Mouse (Mus musculus) MEL (cell line): ENCODE measurements around the gene Lrrc71. TPM values are rescaled to one million over a fixed set of nuclear protein-coding genes. Genes with fewer than 3 reads are reported as not detected.

Experiments used
- DNase-seq: peaks from one replicate; pipeline ENCODE4 v3.0.0; 2011; ENCODE audit warnings: low read depth, low spot score
- H3K27ac ChIP-seq: 2 replicates; pipeline ENCODE4 v1.5.1; 2012; ENCODE audit warnings: low read depth, mild to moderate bottlenecking, control low read depth, low read length, moderate library complexity; ENCODE audit not compliant: control insufficient read depth
- H3K27me3 ChIP-seq, 2 experiments: fragments of 150-350 bp in 1 of 2; sonication (generic) in 1 of 2; 2 replicates each; pipeline ENCODE4 v1.6.1; 2012; ENCODE audit warnings: low read length in 2 of 2, mild to moderate bottlenecking in 2 of 2, improper control_type of control experiment in 1 of 2, moderate library complexity in 1 of 2; ENCODE audit not compliant: insufficient read depth in 2 of 2, control insufficient read depth in 1 of 2
- H3K36me3 ChIP-seq, 2 experiments: 2 replicates each; pipeline ENCODE4 v1.6.1; 2012 to 2014; ENCODE audit warnings: low read length in 2 of 2, improper control_type of control experiment in 1 of 2, inconsistent platforms in 1 of 2, mild to moderate bottlenecking in 1 of 2; ENCODE audit not compliant: insufficient read depth in 2 of 2, control insufficient read depth in 1 of 2
- H3K4me1 ChIP-seq, 2 experiments: fragments of 150-350 bp in 1 of 2; sonication (generic) in 1 of 2; 2 replicates each; pipeline ENCODE4 v1.6.1; 2012; ENCODE audit warnings: low read length in 2 of 2, improper control_type of control experiment in 1 of 2, mild to moderate bottlenecking in 1 of 2; ENCODE audit not compliant: insufficient read depth in 2 of 2, control insufficient read depth in 1 of 2
- H3K4me3 ChIP-seq, 2 experiments: fragments of 150-350 bp in 1 of 2; sonication (generic) in 1 of 2; 2 replicates each; pipeline ENCODE4 v1.5.1; 2012; ENCODE audit warnings: low read depth in 2 of 2, low read length in 2 of 2, mild to moderate bottlenecking in 2 of 2, moderate library complexity in 2 of 2, control low read depth in 1 of 2, improper control_type of control experiment in 1 of 2; ENCODE audit not compliant: control insufficient read depth in 1 of 2, insufficient read depth in 1 of 2
- H3K79me2 ChIP-seq: 2 replicates; pipeline ENCODE4 v1.6.1; 2012; ENCODE audit warnings: mild to moderate bottlenecking, low read length, moderate library complexity; ENCODE audit not compliant: control insufficient read depth, poor library complexity, insufficient read depth
- H3K9ac ChIP-seq: 2 replicates; pipeline ENCODE4 v1.6.1; 2012; ENCODE audit warnings: low read depth, mild to moderate bottlenecking, control low read depth, low read length, moderate library complexity; ENCODE audit not compliant: control insufficient read depth, poor library complexity, severe bottlenecking
- H3K9me3 ChIP-seq: fragments of 150-350 bp; sonication (generic); replicated peaks from 2 replicates; pipeline ENCODE4 v1.6.1; 2012; ENCODE audit warnings: mild to moderate bottlenecking, low read length, improper control_type of control experiment, moderate library complexity; ENCODE audit not compliant: insufficient read depth
- BHLHE40 ChIP-seq: IDR thresholded peaks from 2 replicates; pipeline ENCODE4 v1.6.1; 2012; ENCODE audit warnings: low read depth, mild to moderate bottlenecking, inconsistent platforms, low read length, improper control_type of control experiment, borderline replicate concordance
- CTCF ChIP-seq, 3 experiments: IDR thresholded peaks in 2 of 3; conservative IDR thresholded peaks in 1 of 3; 2 replicates each; pipeline ENCODE4 v1.5.1; 2011 to 2012; ENCODE audit warnings: low read length in 3 of 3, low read depth in 2 of 3, mild to moderate bottlenecking in 2 of 3, improper control_type of control experiment in 1 of 3, inconsistent platforms in 1 of 3, mixed read lengths in 1 of 3, moderate library complexity in 1 of 3; ENCODE audit not compliant: control insufficient read depth in 1 of 3, insufficient read depth in 1 of 3, poor library complexity in 1 of 3, severe bottlenecking in 1 of 3
- E2F4 ChIP-seq: IDR thresholded peaks from 2 replicates; pipeline ENCODE4 v1.6.1; 2011; ENCODE audit warnings: low read depth, low read length, improper control_type of control experiment, borderline replicate concordance
- ELF1 ChIP-seq: IDR thresholded peaks from 2 replicates; pipeline ENCODE4 v1.6.1; 2014; ENCODE audit warnings: low read depth, mild to moderate bottlenecking, inconsistent platforms, low read length, improper control_type of control experiment, moderate library complexity
- EP300 ChIP-seq, 2 experiments: IDR thresholded peaks; 2 replicates each; pipeline ENCODE4 v1.6.1; 2011; ENCODE audit warnings: improper control_type of control experiment in 2 of 2, low read length in 2 of 2, low read depth in 1 of 2, mild to moderate bottlenecking in 1 of 2
- KAT2A ChIP-seq: conservative IDR thresholded peaks from 2 replicates; pipeline ENCODE4 v1.6.1; 2012; ENCODE audit warnings: low read depth, low read length, improper control_type of control experiment, inconsistent platforms
- MAX ChIP-seq: IDR thresholded peaks from 2 replicates; pipeline ENCODE4 v1.6.1; 2011; ENCODE audit warnings: low read length, improper control_type of control experiment
- MEF2A ChIP-seq: IDR thresholded peaks from 2 replicates; pipeline ENCODE4 v1.6.1; 2014; ENCODE audit warnings: low read depth, mild to moderate bottlenecking, inconsistent platforms, low read length, improper control_type of control experiment; ENCODE audit not compliant: poor library complexity, insufficient replicate concordance, severe bottlenecking; ENCODE audit errors: extremely low read depth
- TBP ChIP-seq: IDR thresholded peaks from 2 replicates; pipeline ENCODE4 v1.8.0; 2011; ENCODE audit warnings: low read depth, low read length, improper control_type of control experiment
- TCF12 ChIP-seq: IDR thresholded peaks from 2 replicates; pipeline ENCODE4 v1.6.1; 2014; ENCODE audit warnings: low read depth, mild to moderate bottlenecking, inconsistent platforms, low read length, improper control_type of control experiment, moderate library complexity
- USF1 ChIP-seq: IDR thresholded peaks from 2 replicates; pipeline ENCODE4 v1.6.1; 2014; ENCODE audit warnings: low read depth, mild to moderate bottlenecking, inconsistent platforms, low read length, improper control_type of control experiment, moderate library complexity
- USF2 ChIP-seq, 2 experiments: IDR thresholded peaks; 2 replicates each; pipeline ENCODE4 v1.6.1; 2011 to 2012; ENCODE audit warnings: improper control_type of control experiment in 2 of 2, low read length in 2 of 2, borderline replicate concordance in 1 of 2, inconsistent platforms in 1 of 2, low read depth in 1 of 2, mild to moderate bottlenecking in 1 of 2; ENCODE audit not compliant: insufficient read depth in 1 of 2
- polyA plus RNA-seq, 2 experiments: library from polyadenylated mRNA; stranded (reverse) in 1 of 2; unstranded in 1 of 2; fragments of >175 nt in 1 of 2; fragments of >200 nt in 1 of 2; gene quantifications; 2 replicates each; pipeline versions ENCODE4 v1.2.1 to v1.2.4; 2012; ENCODE audit warnings: low replicate concordance in 2 of 2, low read depth in 1 of 2; ENCODE audit not compliant: insufficient read length in 2 of 2, insufficient read depth in 1 of 2, missing spikeins in 1 of 2
- total RNA-seq: library from RNA; depleted of rRNA; stranded (reverse); fragments of 300-350 nt; gene quantifications from 2 replicates; pipeline ENCODE4 v1.2.3, GENCODE M21; 2012

The Lrrc71 gene
- total and polyA plus RNA-seq, 3 experiments, result 0.04 TPM; not detected in 2

DNA sequence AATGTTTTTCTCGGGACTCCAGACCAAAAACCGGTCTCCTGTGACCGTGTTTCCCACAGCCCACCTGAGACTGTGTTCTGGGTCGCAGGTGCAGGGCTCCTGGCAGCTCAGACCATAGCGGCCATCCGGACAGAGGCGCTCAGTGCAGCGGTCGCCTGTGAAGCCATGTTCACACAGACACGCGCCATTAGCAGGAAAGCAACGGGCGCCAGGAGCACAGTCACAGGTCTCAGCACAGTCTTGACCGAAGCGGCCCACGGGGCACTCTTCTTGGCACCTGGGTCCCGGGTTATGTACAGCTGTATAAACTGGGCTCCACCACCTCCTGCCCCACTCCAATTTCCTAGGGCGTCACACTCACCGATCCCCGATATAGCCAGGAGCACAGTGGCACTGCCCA is 8.1 kb upstream of the Lrrc71 start:
- Histone ChIP-seq H3K27me3 (no peaks in the 10 kb centered on the region; a peak in 1 of 4 replicates), H3K36me3 (no peaks in the 10 kb centered on the region), H3K4me3 (no peak overlapping the region), H3K4me1 (peaks cover 0 to 3% of the 10 kb centered on the region in 2 experiments; a peak in 1 of 4 replicates), H3K27ac (no peak overlapping the region), H3K79me2 (no peaks in the 10 kb centered on the region), H3K9ac (no peak overlapping the region), H3K9me3 (no peaks in the 10 kb centered on the region)
- TF ChIP-seq EP300 (IDR thresholded peaks at IDR 0.05; ENCODE audit: low read depth in 1 of 2, low read length in 2 of 2) (no peak), TBP (no peak), USF1 (no peak), BHLHE40 (no peak), E2F4 (no peak), MEF2A (no peak), TCF12 (no peak), MAX (no peak), USF2 (IDR thresholded peaks at IDR 0.05; ENCODE audit: borderline replicate concordance in 1 of 2, insufficient read depth in 1 of 2, low read depth in 1 of 2, low read length in 2 of 2) (no peak), ELF1 (no peak), KAT2A (no peak)
- no peak for DNase-seq

DNA sequence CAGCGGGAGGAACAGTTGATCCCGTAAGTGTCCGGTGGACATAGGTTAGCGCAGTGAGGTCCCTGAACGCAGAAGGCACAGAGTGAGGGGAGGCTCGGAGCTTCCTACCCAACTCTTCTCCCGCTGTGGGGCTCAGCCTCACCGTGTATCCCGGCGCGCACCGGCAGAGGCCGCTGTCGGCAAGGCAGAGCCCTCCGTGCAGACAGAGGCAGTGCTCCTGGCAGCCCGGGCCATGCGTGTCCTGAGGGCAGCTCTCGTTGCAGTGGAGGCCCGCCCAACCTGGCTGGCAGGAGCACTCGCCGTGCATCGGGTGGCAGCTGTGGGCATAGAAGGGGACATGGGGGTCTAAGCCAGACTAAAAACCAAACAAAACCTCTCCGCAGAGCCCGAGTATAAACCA is 7.5 kb upstream of the Lrrc71 start:
- H3K36me3 ChIP-seq, result no peaks in the 10 kb centered on the region
- H3K79me2 ChIP-seq, result no peaks in the 10 kb centered on the region
- no peak for DNase-seq
- no peak for TF ChIP-seq CTCF (IDR thresholded peaks at IDR 0.05 in 2 of 3, conservative IDR thresholded peaks at IDR 0.05 in 1 of 3; ENCODE audit: control insufficient read depth in 1 of 3, insufficient read depth in 1 of 3, low read depth in 2 of 3, low read length in 3 of 3, poor library complexity in 1 of 3, severe bottlenecking in 1 of 3)
- H3K4me1 ChIP-seq, result peaks cover 0 to 3% of the 10 kb centered on the region in 2 experiments; a peak in 1 of 4 replicates
- H3K27me3 ChIP-seq, result no peaks in the 10 kb centered on the region; a peak in 1 of 4 replicates
- H3K27ac ChIP-seq, result no peak overlapping the region
- no peak overlapping the region for H3K9ac ChIP-seq
- no peak overlapping the region for H3K4me3 ChIP-seq
- H3K9me3 ChIP-seq, result no peaks in the 10 kb centered on the region

DNA sequence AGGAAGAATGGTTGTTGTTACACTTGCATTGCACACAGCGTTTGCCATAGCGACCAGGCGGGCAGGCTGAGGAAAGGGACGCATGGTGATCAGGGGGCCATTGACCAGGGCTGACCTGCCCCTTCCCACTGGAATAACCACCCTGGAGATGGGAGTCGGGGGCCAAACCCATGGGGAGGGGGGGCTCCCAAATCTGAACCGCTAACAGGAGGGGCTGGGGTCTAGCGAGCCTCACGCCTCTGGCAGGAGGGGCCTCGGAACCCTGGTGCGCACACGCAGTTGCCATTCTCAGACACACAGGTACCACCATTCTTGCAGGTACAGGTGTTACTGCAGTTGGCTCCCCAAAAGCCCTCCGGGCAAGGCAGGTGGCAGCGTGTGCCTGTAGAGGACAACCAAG is 5.4 kb upstream of the Lrrc71 start:
- Histone ChIP-seq H3K27ac (no peak overlapping the region), H3K4me3 (no peak overlapping the region)
- no peak for TF ChIP-seq TCF12
- TF ChIP-seq, all 39 proteins: peak for 0
- Histone ChIP-seq H3K36me3 (no peaks in the 10 kb centered on the region), H3K9me3 (no peaks in the 10 kb centered on the region), H3K27me3 (no peaks in the 10 kb centered on the region; a peak in 1 of 4 replicates), H3K79me2 (no peaks in the 10 kb centered on the region), H3K4me1 (peaks cover 0 to 2% of the 10 kb centered on the region in 2 experiments; a peak in 1 of 4 replicates), H3K9ac (no peak overlapping the region)
- no peak for DNase-seq
